Mouse (Mus musculus): Measurements from ENCODE around the gene Cables2.

GRCm38 (mm10) chr2:180305490-180305889 lies 32.2 kb upstream of the Cables2 start:
- no peak for TF ChIP-seq EP300 (IDR thresholded peaks at IDR 0.05; ENCODE audit: low read depth)
- TF ChIP-seq CTCF (IDR thresholded peaks at IDR 0.05; ENCODE audit: low read depth), result no peak

Data from heart, postnatal 0 days (tissue).